Mouse (Mus musculus): ENCODE measurements around the gene Olfr1341. TPM values are rescaled to one million over a fixed set of nuclear protein-coding genes. Genes with fewer than 3 reads are reported as not detected.

Olfr1341 gene
- polyA plus RNA-seq, 1 experiment from 2014 or later = not detected

DNA sequence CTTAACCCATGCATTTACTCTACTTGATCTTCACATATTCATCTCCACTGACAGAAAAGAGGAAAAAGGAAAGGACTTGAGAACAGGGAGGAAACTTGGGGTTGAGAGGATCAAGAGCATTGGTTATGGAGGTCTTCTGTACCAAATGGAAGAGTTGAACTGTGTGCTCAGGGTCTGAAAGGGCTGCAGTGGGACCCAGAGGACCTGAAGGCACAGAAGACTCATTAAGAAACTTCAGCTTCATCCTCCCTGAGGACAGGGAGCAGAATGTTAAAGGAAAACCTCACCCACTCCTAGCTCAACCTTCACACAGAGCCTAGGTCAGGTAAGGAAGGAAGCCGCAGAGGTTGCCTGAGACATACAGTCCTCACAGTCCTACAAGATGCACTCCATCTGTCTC, 28.6 kb downstream of the Olfr1341 start, which contains the start of gene Olfr1339:
Olfr1339 (plus strand) TSS at position 301 of the 400 bp plus-strand sequence.
- Histone ChIP-seq H3K36me3 (ENCODE audit: control insufficient read depth, insufficient read depth) (no peaks in the 10 kb centered on the region), H3K4me2 (ENCODE audit: low read length) (no peak within 1 kb of the TSS), H3K9me3 (ENCODE audit: control insufficient read depth, low read length) (no peaks in the 10 kb centered on the region), H3K9ac (replicated peaks; ENCODE audit: low read depth, low read length) (no peak within 1 kb of the TSS), H3K27ac (ENCODE audit: low read length) (no peak within 1 kb of the TSS), H3K4me3 (replicated peaks; ENCODE audit: low read length) (no peak within 1 kb of the TSS), H3K27me3 (replicated peaks; ENCODE audit: control insufficient read depth, insufficient read depth, low read length) (no peaks in the 10 kb centered on the region), H3K4me1 (replicated peaks; ENCODE audit: control insufficient read depth, insufficient read depth, low read length) (no peaks in the 10 kb centered on the region)
- no peak for ATAC-seq
- 100% methylated on average over 1 of the region's 1 CpGs for WGBS

DNA sequence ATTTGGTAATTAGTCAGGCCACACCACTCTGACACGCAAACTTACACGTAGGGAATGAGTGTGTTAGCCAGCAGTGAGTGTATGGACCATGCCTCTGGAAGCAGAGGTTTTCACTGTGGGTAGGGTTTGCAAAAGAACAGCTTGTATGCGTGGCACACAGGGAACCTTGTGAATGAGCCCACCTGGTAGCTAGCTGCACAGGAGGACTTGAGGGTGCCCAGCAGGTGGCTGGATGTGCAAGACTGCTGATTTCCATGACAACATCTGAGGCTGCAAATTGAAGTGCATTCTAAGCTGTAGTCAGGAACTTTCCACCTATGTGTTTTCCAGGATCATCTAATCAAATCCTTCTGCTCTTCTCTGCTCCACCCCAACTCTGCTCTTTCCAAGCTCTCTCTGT, 36.3 kb downstream of the Olfr1341 start:
- H3K36me3 ChIP-seq (ENCODE audit: control insufficient read depth, insufficient read depth) = no peaks in the 10 kb centered on the region
- peaks cover 2% of the 10 kb centered on the region; the same call in 1 of the 2 replicates for H3K4me1 ChIP-seq (replicated peaks; ENCODE audit: control insufficient read depth, insufficient read depth, low read length)
- H3K4me2 ChIP-seq (ENCODE audit: low read length) = no peak overlapping the region
- no peak overlapping the region for H3K9ac ChIP-seq (replicated peaks; ENCODE audit: low read depth, low read length)
- no peak overlapping the region for H3K4me3 ChIP-seq (replicated peaks; ENCODE audit: low read length)
- H3K27me3 ChIP-seq (replicated peaks; ENCODE audit: control insufficient read depth, insufficient read depth, low read length) = peaks cover 5% of the 10 kb centered on the region; the same call in 1 of the 2 replicates
- H3K9me3 ChIP-seq (ENCODE audit: control insufficient read depth, low read length) = no peaks in the 10 kb centered on the region
- WGBS = 66% methylated on average over 3 of the region's 3 CpGs
- no peak for ATAC-seq
- no peak overlapping the region for H3K27ac ChIP-seq (ENCODE audit: low read length)

GRCm38 (mm10) chr4:118740988-118741698, 37.8 kb downstream of the Olfr1341 start:
- no peak overlapping the region for H3K4me2 ChIP-seq (ENCODE audit: low read length)
- H3K4me3 ChIP-seq (replicated peaks; ENCODE audit: low read length) = no peak overlapping the region
- H3K9ac ChIP-seq (replicated peaks; ENCODE audit: low read depth, low read length) = no peak overlapping the region
- ATAC-seq = no peak
- H3K27ac ChIP-seq (ENCODE audit: low read length) = no peak overlapping the region
- peaks cover 5% of the 10 kb centered on the region; the same call in 1 of the 2 replicates for H3K27me3 ChIP-seq (replicated peaks; ENCODE audit: control insufficient read depth, insufficient read depth, low read length)
- WGBS = 5% methylated on average over 11 of the region's 11 CpGs
- H3K9me3 ChIP-seq (ENCODE audit: control insufficient read depth, low read length) = no peaks in the 10 kb centered on the region
- no peaks in the 10 kb centered on the region for H3K36me3 ChIP-seq (ENCODE audit: control insufficient read depth, insufficient read depth)
- peaks cover 2% of the 10 kb centered on the region; the same call in 1 of the 2 replicates for H3K4me1 ChIP-seq (replicated peaks; ENCODE audit: control insufficient read depth, insufficient read depth, low read length)

- 3% methylated on average over 16 of the region's 16 CpGs for WGBS
- H3K4me1 ChIP-seq (replicated peaks; ENCODE audit: control insufficient read depth, insufficient read depth, low read length) = peaks cover 2% of the 10 kb centered on the region; the same call in 1 of the 2 replicates
- H3K27ac ChIP-seq (ENCODE audit: low read length) = no peak overlapping the region
- H3K9ac ChIP-seq (replicated peaks; ENCODE audit: low read depth, low read length) = no peak overlapping the region
- H3K4me3 ChIP-seq (replicated peaks; ENCODE audit: low read length) = no peak overlapping the region
- H3K9me3 ChIP-seq (ENCODE audit: control insufficient read depth, low read length) = 0 out of 2 replicates have a peak, but pooled peaks cover 4% of the 10 kb centered on the region
- H3K4me2 ChIP-seq (ENCODE audit: low read length) = peak overlapping the region; percentile 20
- H3K27me3 ChIP-seq (replicated peaks; ENCODE audit: control insufficient read depth, insufficient read depth, low read length) = peaks cover 5% of the 10 kb centered on the region; the same call in 1 of the 2 replicates
- no peaks in the 10 kb centered on the region for H3K36me3 ChIP-seq (ENCODE audit: control insufficient read depth, insufficient read depth)
- no peak for ATAC-seq
Observed at GRCm38 (mm10) chr4:118741881-118742280, 38.6 kb downstream of the Olfr1341 start.

DNA sequence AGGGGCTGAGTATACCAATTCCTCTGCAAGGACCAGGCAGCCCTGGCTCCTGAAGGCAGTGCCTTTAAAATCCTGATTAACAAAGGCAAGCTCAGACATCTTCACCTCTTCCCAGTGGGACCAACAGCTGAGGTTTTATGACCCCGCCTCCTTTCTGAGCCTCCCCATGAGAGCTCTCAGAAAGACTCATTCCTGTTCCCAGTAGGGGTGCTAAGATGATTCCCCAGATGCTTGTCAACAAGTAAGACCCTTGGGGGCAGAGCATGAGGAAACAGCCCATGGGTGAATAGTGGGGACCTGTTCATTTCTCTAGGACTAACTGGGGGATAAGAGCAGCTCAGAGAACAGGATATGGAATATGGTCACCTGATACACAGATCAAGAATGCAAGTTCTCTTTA, 55.3 kb downstream of the Olfr1341 start, which contains the start of gene Olfr1338:
Olfr1338 (minus strand) TSS at position 101 of the 400 bp plus-strand sequence.
- no peaks in the 10 kb centered on the region for H3K9me3 ChIP-seq (ENCODE audit: control insufficient read depth, low read length)
- ATAC-seq = no peak
- H3K36me3 ChIP-seq (ENCODE audit: control insufficient read depth, insufficient read depth) = no peaks in the 10 kb centered on the region
- no peak within 1 kb of the TSS for H3K9ac ChIP-seq (replicated peaks; ENCODE audit: low read depth, low read length)
- no peaks in the 10 kb centered on the region for H3K4me1 ChIP-seq (replicated peaks; ENCODE audit: control insufficient read depth, insufficient read depth, low read length)
- 90% methylated on average over 1 of the region's 1 CpGs for WGBS
- H3K27ac ChIP-seq (ENCODE audit: low read length) = no peak within 1 kb of the TSS
- H3K27me3 ChIP-seq (replicated peaks; ENCODE audit: control insufficient read depth, insufficient read depth, low read length) = no peaks in the 10 kb centered on the region
- no peak within 1 kb of the TSS for H3K4me3 ChIP-seq (replicated peaks; ENCODE audit: low read length)
- H3K4me2 ChIP-seq (ENCODE audit: low read length) = no peak within 1 kb of the TSS

Other genes starting within 250 kb of the Olfr1341 start
- 0.22 TPM in 1 of 2 replicates, not detected in the other for gene Mpl, start 246.0 kb upstream of the Olfr1341 start, polyA plus RNA-seq (2015; fragmentation: Nextera tagmentation; extraction: Ambion mirVana)
- gene Tie1, start 213.5 kb upstream of the Olfr1341 start, polyA plus RNA-seq (2015; fragmentation: Nextera tagmentation; extraction: Ambion mirVana) = 12.7 and 14.1 TPM in 2 replicates
- 0.26 TPM in 1 of 2 replicates, not detected in the other for gene 2610528J11Rik, start 176.5 kb upstream of the Olfr1341 start, polyA plus RNA-seq (2015; fragmentation: Nextera tagmentation; extraction: Ambion mirVana)
- 0.21 TPM in 1 of 2 replicates, not detected in the other for gene Tmem125, start 159.5 kb upstream of the Olfr1341 start, polyA plus RNA-seq (2015; fragmentation: Nextera tagmentation; extraction: Ambion mirVana)
- gene Cfap57, start 82.7 kb upstream of the Olfr1341 start, polyA plus RNA-seq (2015; fragmentation: Nextera tagmentation; extraction: Ambion mirVana) = 0.72 and 1.3 TPM in 2 replicates
- 138 and 150 TPM in 2 replicates for gene Ebna1bp2, start 82.7 kb upstream of the Olfr1341 start, polyA plus RNA-seq (2015; fragmentation: Nextera tagmentation; extraction: Ambion mirVana)
- not detected in 2 replicates for gene Olfr62, start 44.6 kb upstream of the Olfr1341 start, polyA plus RNA-seq (2015; fragmentation: Nextera tagmentation; extraction: Ambion mirVana)
- not detected in 2 replicates for gene Olfr1342, start 10.8 kb upstream of the Olfr1341 start, polyA plus RNA-seq (2015; fragmentation: Nextera tagmentation; extraction: Ambion mirVana)
- gene Olfr1340, start 16.6 kb downstream of the Olfr1341 start, polyA plus RNA-seq (2015; fragmentation: Nextera tagmentation; extraction: Ambion mirVana) = not detected in 2 replicates
- gene Olfr1339, start 28.7 kb downstream of the Olfr1341 start, polyA plus RNA-seq (2015; fragmentation: Nextera tagmentation; extraction: Ambion mirVana) = not detected in 2 replicates
- gene Olfr1338, start 55.2 kb downstream of the Olfr1341 start, polyA plus RNA-seq (2015; fragmentation: Nextera tagmentation; extraction: Ambion mirVana) = not detected in 2 replicates
- not detected in 2 replicates for gene Olfr1337, start 79.1 kb downstream of the Olfr1341 start, polyA plus RNA-seq (2015; fragmentation: Nextera tagmentation; extraction: Ambion mirVana)
- gene Olfr1335, start 106.4 kb downstream of the Olfr1341 start, polyA plus RNA-seq (2015; fragmentation: Nextera tagmentation; extraction: Ambion mirVana) = not detected in 2 replicates
- not detected in 2 replicates for gene Olfr1333, start 132.8 kb downstream of the Olfr1341 start, polyA plus RNA-seq (2015; fragmentation: Nextera tagmentation; extraction: Ambion mirVana)
- gene Olfr1331, start 161.1 kb downstream of the Olfr1341 start, polyA plus RNA-seq (2015; fragmentation: Nextera tagmentation; extraction: Ambion mirVana) = not detected in 2 replicates
- gene Olfr1330, start 185.1 kb downstream of the Olfr1341 start, polyA plus RNA-seq (2015; fragmentation: Nextera tagmentation; extraction: Ambion mirVana) = not detected in 2 replicates
- not detected in 2 replicates for gene Olfr1329, start 213.9 kb downstream of the Olfr1341 start, polyA plus RNA-seq (2015; fragmentation: Nextera tagmentation; extraction: Ambion mirVana)
- gene Olfr1328, start 235.1 kb downstream of the Olfr1341 start, polyA plus RNA-seq (2015; fragmentation: Nextera tagmentation; extraction: Ambion mirVana) = not detected in 2 replicates

Measured in forebrain, embryonic 16.5 days (tissue).